Mouse (Mus musculus) liver, embryonic 12.5 days (tissue): ENCODE results near the gene Stag1. TPM values are rescaled to one million over a fixed set of nuclear protein-coding genes. Genes with fewer than 3 reads are reported as not detected.

Source experiments
- ATAC-seq: fragments of 200-750 bp; cut with Nextera tagmentation; 2 replicates; pipeline ENCODE4 v1.8.0; 2017; ENCODE audit warnings: moderate number of reproducible peaks, mild to moderate bottlenecking, moderate library complexity
- H3K27ac ChIP-seq: fragments of 300-500 bp; sonication (generic); 2 replicates; pipeline ENCODE4 v1.5.1; 2016; ENCODE audit warnings: mild to moderate bottlenecking
- H3K27me3 ChIP-seq: fragments of 300-500 bp; sonication (generic); replicated peaks from 2 replicates; pipeline ENCODE4 v1.6.1; 2016; ENCODE audit warnings: mild to moderate bottlenecking, moderate library complexity
- H3K36me3 ChIP-seq: fragments of 300-500 bp; sonication (generic); 2 replicates; pipeline ENCODE4 v1.6.1; 2016; ENCODE audit warnings: mild to moderate bottlenecking, moderate library complexity
- H3K4me1 ChIP-seq: fragments of 300-500 bp; sonication (generic); 2 replicates; pipeline ENCODE4 v1.6.1; 2016
- H3K4me2 ChIP-seq: fragments of 300-500 bp; sonication (generic); 2 replicates; pipeline ENCODE4 v1.6.1; 2016; ENCODE audit warnings: mild to moderate bottlenecking, moderate library complexity
- H3K4me3 ChIP-seq: fragments of 300-500 bp; sonication (generic); 2 replicates; pipeline ENCODE4 v1.5.1; 2016; ENCODE audit warnings: mild to moderate bottlenecking, moderate library complexity
- H3K9ac ChIP-seq: fragments of 300-500 bp; sonication (generic); 2 replicates; pipeline ENCODE4 v1.6.1; 2016; ENCODE audit warnings: mild to moderate bottlenecking, moderate library complexity
- H3K9me3 ChIP-seq: fragments of 300-500 bp; sonication (generic); replicated peaks from 2 replicates; pipeline ENCODE4 v1.6.1; 2016; ENCODE audit warnings: mild to moderate bottlenecking, moderate library complexity
- WGBS: fragments of 180-500 bp; shearing (Covaris S2); methylation state at CpG from one replicate; pipeline ENCODE4 v1.1.7; 2016; ENCODE audit not compliant: insufficient replicate concordance; 5-methylcytosine and 5-hydroxymethylcytosine counted together
- polyA plus RNA-seq: library from polyadenylated mRNA; unstranded; fragments of >200 nt; fragmentation: Nextera tagmentation; extraction: Ambion mirVana; gene quantifications from 2 replicates; pipeline ENCODE4 v1.2.1, GENCODE M21; 2016

Stag1 gene
- polyA plus RNA-seq, 1 experiment from 2014 or later: 30.0 TPM

- Histone ChIP-seq H3K4me2 (no peak overlapping the region), H3K4me3 (no peak overlapping the region), H3K9ac (no peak overlapping the region), H3K27ac (no peak overlapping the region), H3K27me3 (no peaks in the 10 kb centered on the region), H3K36me3 (peaks cover 11% of the 10 kb centered on the region), H3K9me3 (no peaks in the 10 kb centered on the region), H3K4me1 (peaks cover 9% of the 10 kb centered on the region)
- ATAC-seq: no peak
- WGBS: 89% methylated on average over 25 of the region's 25 CpGs
These were observed 387.0 kb downstream of the Stag1 start for GRCm38 (mm10) chr9:100984381-100985310.

GRCm38 (mm10) chr9:100987006-100987405, 389.4 kb downstream of the Stag1 start:
- ATAC-seq: no peak
- H3K27me3 ChIP-seq: no peaks in the 10 kb centered on the region
- H3K4me3 ChIP-seq: no peak overlapping the region
- H3K4me2 ChIP-seq: no peak overlapping the region
- H3K9ac ChIP-seq: no peak overlapping the region
- peaks cover 14% of the 10 kb centered on the region for H3K36me3 ChIP-seq
- no peaks in the 10 kb centered on the region for H3K9me3 ChIP-seq
- WGBS: 85% methylated on average over 5 of the region's 5 CpGs
- peaks cover 9% of the 10 kb centered on the region for H3K4me1 ChIP-seq
- H3K27ac ChIP-seq: no peak overlapping the region

- ATAC-seq: peak; percentile 77
- Histone ChIP-seq H3K9me3 (no peaks in the 10 kb centered on the region), H3K27me3 (no peaks in the 10 kb centered on the region), H3K36me3 (peaks cover 14% of the 10 kb centered on the region), H3K4me2 (no peak overlapping the region), H3K27ac (no peak overlapping the region), H3K4me3 (no peak overlapping the region), H3K4me1 (peaks cover 9% of the 10 kb centered on the region), H3K9ac (no peak overlapping the region)
- WGBS: 70% methylated on average over 3 of the region's 3 CpGs
These were observed 390.3 kb downstream of the Stag1 start for GRCm38 (mm10) chr9:100987850-100988249.

- peaks cover 19% of the 10 kb centered on the region for H3K36me3 ChIP-seq
- 77% methylated on average over 5 of the region's 5 CpGs for WGBS
These were observed 393.0 kb downstream of the Stag1 start for GRCm38 (mm10) chr9:100990609-100991008.

GRCm38 (mm10) chr9:100991321-100991720, 393.7 kb downstream of the Stag1 start:
- Histone ChIP-seq H3K9me3 (no peaks in the 10 kb centered on the region), H3K4me1 (peaks cover 17% of the 10 kb centered on the region), H3K27ac (no peak overlapping the region), H3K36me3 (peaks cover 19% of the 10 kb centered on the region), H3K4me2 (no peak overlapping the region), H3K9ac (no peak overlapping the region), H3K4me3 (no peak overlapping the region), H3K27me3 (no peaks in the 10 kb centered on the region)
- ATAC-seq: no peak
- 81% methylated on average over 2 of the region's 2 CpGs for WGBS

More at GRCm38 (mm10) chr9:100990609-100991008, 393.0 kb downstream of the Stag1 start:
- ATAC-seq: no peak
- no peak overlapping the region for H3K27ac ChIP-seq
- no peak overlapping the region for H3K4me2 ChIP-seq
- H3K27me3 ChIP-seq: no peaks in the 10 kb centered on the region
- H3K9me3 ChIP-seq: no peaks in the 10 kb centered on the region
- no peak overlapping the region for H3K9ac ChIP-seq
- H3K4me1 ChIP-seq: peaks cover 10% of the 10 kb centered on the region
- H3K4me3 ChIP-seq: no peak overlapping the region

GRCm38 (mm10) chr9:100992191-100992590, 394.6 kb downstream of the Stag1 start:
- no peak overlapping the region for H3K9ac ChIP-seq
- 69% methylated on average over 2 of the region's 2 CpGs for WGBS
- no peak overlapping the region for H3K4me3 ChIP-seq
- no peak overlapping the region for H3K4me2 ChIP-seq
- peaks cover 19% of the 10 kb centered on the region for H3K36me3 ChIP-seq
- H3K9me3 ChIP-seq: no peaks in the 10 kb centered on the region
- H3K27me3 ChIP-seq: no peaks in the 10 kb centered on the region
- H3K27ac ChIP-seq: no peak overlapping the region
- peaks cover 21% of the 10 kb centered on the region for H3K4me1 ChIP-seq
- ATAC-seq: no peak

GRCm38 (mm10) chr9:100993937-100994336, 396.3 kb downstream of the Stag1 start:
- Histone ChIP-seq H3K9ac (no peak overlapping the region), H3K9me3 (no peaks in the 10 kb centered on the region), H3K27me3 (no peaks in the 10 kb centered on the region), H3K36me3 (peaks cover 28% of the 10 kb centered on the region), H3K27ac (no peak overlapping the region), H3K4me3 (no peak overlapping the region), H3K4me1 (peaks cover 12% of the 10 kb centered on the region; the same call in 1 of the 2 replicates), H3K4me2 (no peak overlapping the region)
- 72% methylated on average over 4 of the region's 4 CpGs for WGBS
- ATAC-seq: no peak

GRCm38 (mm10) chr9:100997138-100997537, 399.5 kb downstream of the Stag1 start:
- no peak overlapping the region for H3K9ac ChIP-seq
- no peaks in the 10 kb centered on the region for H3K27me3 ChIP-seq
- no peak overlapping the region for H3K4me3 ChIP-seq
- no peak overlapping the region for H3K27ac ChIP-seq
- peaks cover 24% of the 10 kb centered on the region for H3K36me3 ChIP-seq
- no peak overlapping the region for H3K4me2 ChIP-seq
- peaks cover 12% of the 10 kb centered on the region; the same call in 1 of the 2 replicates for H3K4me1 ChIP-seq
- no peaks in the 10 kb centered on the region for H3K9me3 ChIP-seq
- peak; percentile 68 for ATAC-seq
- WGBS: 43% methylated on average over 2 of the region's 2 CpGs

GRCm38 (mm10) chr9:101002053-101002452, 404.5 kb downstream of the Stag1 start:
- Histone ChIP-seq H3K4me2 (no peak overlapping the region), H3K36me3 (peaks cover 19% of the 10 kb centered on the region), H3K27ac (no peak overlapping the region), H3K27me3 (no peaks in the 10 kb centered on the region), H3K9ac (no peak overlapping the region), H3K4me1 (no peaks in the 10 kb centered on the region), H3K4me3 (no peak overlapping the region), H3K9me3 (peaks cover 13% of the 10 kb centered on the region)
- ATAC-seq: no peak
- 86% methylated on average over 4 of the region's 4 CpGs for WGBS

- Histone ChIP-seq H3K9ac (no peak overlapping the region), H3K4me3 (no peak overlapping the region), H3K9me3 (peaks cover 13% of the 10 kb centered on the region), H3K27me3 (no peaks in the 10 kb centered on the region), H3K4me2 (no peak overlapping the region), H3K4me1 (no peaks in the 10 kb centered on the region), H3K36me3 (peaks cover 19% of the 10 kb centered on the region), H3K27ac (no peak overlapping the region)
- no peak for ATAC-seq
- 83% methylated on average over 8 of the region's 8 CpGs for WGBS
These were observed 405.2 kb downstream of the Stag1 start for GRCm38 (mm10) chr9:101002841-101003240.

GRCm38 (mm10) chr9:101003302-101003701, 405.7 kb downstream of the Stag1 start:
- H3K36me3 ChIP-seq: peaks cover 15% of the 10 kb centered on the region
- no peak overlapping the region for H3K4me2 ChIP-seq
- H3K9me3 ChIP-seq: peaks cover 13% of the 10 kb centered on the region
- H3K4me1 ChIP-seq: no peaks in the 10 kb centered on the region
- H3K4me3 ChIP-seq: no peak overlapping the region
- no peak for ATAC-seq
- H3K27me3 ChIP-seq: no peaks in the 10 kb centered on the region
- 80% methylated on average over 5 of the region's 5 CpGs for WGBS
- H3K9ac ChIP-seq: no peak overlapping the region
- H3K27ac ChIP-seq: no peak overlapping the region

GRCm38 (mm10) chr9:101005866-101006265, 408.3 kb downstream of the Stag1 start:
- no peak overlapping the region for H3K4me3 ChIP-seq
- H3K4me1 ChIP-seq: no peaks in the 10 kb centered on the region
- H3K27me3 ChIP-seq: no peaks in the 10 kb centered on the region
- H3K9me3 ChIP-seq: peaks cover 13% of the 10 kb centered on the region
- H3K9ac ChIP-seq: no peak overlapping the region
- WGBS: 68% methylated on average over 4 of the region's 4 CpGs
- peaks cover 5% of the 10 kb centered on the region; the same call in 1 of the 2 replicates for H3K36me3 ChIP-seq
- no peak for ATAC-seq
- H3K4me2 ChIP-seq: no peak overlapping the region
- no peak overlapping the region for H3K27ac ChIP-seq
